Mouse (Mus musculus) lung, postnatal 4 days (tissue): Measurements from ENCODE around the gene 2010005H15Rik.
A peak's percentile ranks its signal among the peaks of the same experiment; 100 is the strongest.
"Not testable (repeated sequence)": the region's sequence is repeated elsewhere in the genome, so short reads cannot be mapped to it uniquely, and the experiment has no call there.

Source experiments
- DNase-seq, 2 experiments: peaks; one replicate each; pipeline ENCODE4 v3.0.0; 2021

2010005H15Rik gene

GRCm38 (mm10) chr16:36221168-36221567 lies at the start of gene 2010005H15Rik:
Gene 2010005H15Rik, plus strand, starts transcription at chr16:36221468.
- not testable (repeated sequence) for DNase-seq

- no peak for DNase-seq
Measured at GRCm38 (mm10) chr16:36176108-36176507, 45.2 kb upstream of the 2010005H15Rik start.

GRCm38 (mm10) chr16:36179910-36180309 lies 41.4 kb upstream of the 2010005H15Rik start:
- DNase-seq = no peak

GRCm38 (mm10) chr16:36183912-36184311 lies 37.4 kb upstream of the 2010005H15Rik start, which contains the start of gene Gm5483:
Gene Gm5483, plus strand, starts transcription at chr16:36184212.
- not testable (repeated sequence) for DNase-seq

GRCm38 (mm10) chr16:36199226-36199625 lies 22.0 kb upstream of the 2010005H15Rik start:
- no peak for DNase-seq

GRCm38 (mm10) chr16:36203846-36204245 lies 17.4 kb upstream of the 2010005H15Rik start:
- no peak for DNase-seq

- not testable (repeated sequence) for DNase-seq
Measured at GRCm38 (mm10) chr16:36205684-36206083, 15.6 kb upstream of the 2010005H15Rik start.

- no peak for DNase-seq
Measured at GRCm38 (mm10) chr16:36209967-36210453, 11.3 kb upstream of the 2010005H15Rik start, which contains the start of gene Gm5416. Gene Gm5416, plus strand, starts transcription at chr16:36210403.

- peak in 1 of 2 experiments; percentile 9 for DNase-seq
Measured at GRCm38 (mm10) chr16:36260585-36260984, 39.3 kb downstream of the 2010005H15Rik start.

GRCm38 (mm10) chr16:36276796-36277195 lies 55.5 kb downstream of the 2010005H15Rik start, which contains the start of gene Stfa1:
Gene Stfa1, plus strand, starts transcription at chr16:36276951.
- not testable (repeated sequence) for DNase-seq

GRCm38 (mm10) chr16:36289140-36289539 lies 67.9 kb downstream of the 2010005H15Rik start:
- no peak for DNase-seq
